Mouse (Mus musculus) cerebellum, adult 11-12 months (tissue): ENCODE measurements at regions not wholly inside any gene's neighbourhood (a gene's known extent, or its start where the extent isn't known, plus 50 kb on each side); places are given as distances from the start of the nearest gene placed in this dataset.
"Not testable (repeated sequence)": the region's sequence is repeated elsewhere in the genome, so short reads cannot be mapped to it uniquely, and the experiment has no call there.

Experiments
- DNase-seq: peaks from one replicate; pipeline ENCODE4 v3.0.0; 2022

DNA sequence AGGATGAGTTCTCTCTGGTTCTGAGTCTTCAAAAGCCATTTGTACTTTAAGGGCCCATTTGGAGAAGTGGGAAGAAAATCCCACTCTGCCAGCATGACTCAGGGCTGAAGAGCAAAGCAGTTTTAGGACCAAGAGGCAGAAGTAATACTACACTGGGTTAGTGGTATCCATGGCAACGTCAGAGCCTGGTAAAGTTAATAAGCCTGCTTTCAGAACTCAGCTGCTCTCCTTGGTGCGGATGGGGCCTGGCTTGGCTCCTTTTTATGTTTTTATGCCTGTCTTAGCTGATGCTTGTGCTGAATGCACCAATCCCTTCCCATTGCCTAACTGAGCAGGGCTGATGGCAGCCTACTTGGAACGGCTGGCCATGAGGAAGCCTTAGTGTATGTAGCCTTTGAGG is 306.7 kb downstream of the Abcc12 start:
- no peak for DNase-seq

DNA sequence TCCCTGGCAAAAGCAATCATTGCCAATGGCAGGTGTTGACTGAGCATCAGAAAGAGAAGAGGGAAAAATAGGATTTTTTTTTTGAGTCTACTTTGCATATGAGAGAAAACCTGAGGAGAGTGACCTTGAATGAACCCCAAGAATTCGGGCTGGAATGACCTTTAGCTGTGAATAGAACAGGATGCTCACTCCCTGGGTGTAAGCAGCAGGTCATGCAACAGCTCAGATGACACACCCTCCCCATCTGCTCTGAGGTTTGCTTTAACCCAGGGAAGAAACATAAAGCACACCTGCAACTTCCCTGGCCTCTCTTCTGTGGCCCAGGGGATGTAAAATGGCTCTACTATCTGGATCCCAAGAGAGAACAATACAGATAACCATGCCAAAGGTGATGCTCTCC is 307.9 kb downstream of the Abcc12 start:
- peak; percentile 42 for DNase-seq

DNA sequence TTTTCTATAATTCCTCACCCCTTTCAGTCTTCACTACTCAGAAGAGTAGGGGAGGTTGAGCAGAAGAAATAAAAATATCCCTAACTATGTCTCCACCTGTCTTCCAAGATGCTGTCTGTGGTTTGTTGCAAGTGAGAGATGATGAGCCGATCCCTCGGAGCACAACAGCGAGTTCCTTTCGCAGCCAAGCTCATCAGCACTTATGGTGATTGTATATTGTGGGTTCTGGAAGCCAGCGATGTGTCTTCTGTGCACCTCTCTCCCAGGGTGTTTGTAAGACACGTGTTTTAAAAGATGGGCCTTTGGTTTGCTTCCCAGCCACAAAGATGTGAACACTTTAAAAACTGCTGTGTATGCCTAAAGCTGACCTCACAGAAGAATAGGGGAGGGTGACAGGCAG is 309.0 kb downstream of the Abcc12 start:
- no peak for DNase-seq

DNA sequence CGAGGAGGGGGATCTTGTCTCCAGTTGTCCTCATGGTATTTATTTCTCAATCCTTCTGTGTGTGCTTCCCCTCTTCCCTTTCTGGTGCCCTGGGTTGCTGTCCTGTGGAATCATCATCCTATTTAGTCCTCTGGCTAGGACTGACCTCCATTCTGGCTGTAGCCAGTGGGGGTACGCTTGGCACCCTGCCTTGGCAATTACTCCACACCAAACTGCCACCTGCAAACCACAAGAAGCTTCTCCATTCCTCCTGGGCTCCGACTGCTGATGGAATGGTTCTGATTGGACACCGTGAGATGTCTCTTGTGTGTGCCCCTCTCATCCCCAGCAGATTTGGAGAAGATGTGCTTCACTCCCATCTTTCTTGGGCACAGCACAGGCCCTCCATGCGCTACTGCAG is 322.5 kb downstream of the Abcc12 start:
- DNase-seq = peak; percentile 84

- no peak for DNase-seq
These were observed 325.1 kb downstream of the Abcc12 start for GRCm38 (mm10) chr8:86255431-86255830.

DNA sequence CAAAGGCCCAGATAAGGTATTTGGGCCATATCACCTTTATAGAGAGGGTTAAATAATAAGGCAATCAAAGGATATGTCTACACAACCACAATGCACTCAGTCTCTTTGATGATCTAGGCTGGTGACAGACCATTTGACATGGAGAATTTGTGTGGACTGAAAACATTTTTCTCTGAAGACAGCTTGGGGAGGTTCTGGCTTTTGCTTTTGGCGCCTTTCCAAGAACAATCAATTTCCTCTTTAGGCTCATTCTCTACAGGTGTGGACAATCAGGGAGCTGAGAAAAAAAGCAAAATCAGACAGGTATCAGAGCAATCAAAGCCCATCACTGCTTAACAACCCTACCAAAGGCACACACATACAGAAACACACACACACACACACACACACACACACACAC is 325.8 kb downstream of the Abcc12 start:
- DNase-seq = no peak

GRCm38 (mm10) chr8:86252696-86253355 is 327.7 kb downstream of the Abcc12 start:
- DNase-seq = peak; percentile 68

- no peak for DNase-seq
These were observed 345.8 kb downstream of the Abcc12 start for GRCm38 (mm10) chr8:86234696-86235095.

- DNase-seq = not testable (repeated sequence)
These were observed 348.5 kb downstream of the Abcc12 start for GRCm38 (mm10) chr8:86231994-86232393.

GRCm38 (mm10) chr8:86224851-86225250 is 355.6 kb downstream of the Abcc12 start:
- peak; percentile 80 for DNase-seq

DNA sequence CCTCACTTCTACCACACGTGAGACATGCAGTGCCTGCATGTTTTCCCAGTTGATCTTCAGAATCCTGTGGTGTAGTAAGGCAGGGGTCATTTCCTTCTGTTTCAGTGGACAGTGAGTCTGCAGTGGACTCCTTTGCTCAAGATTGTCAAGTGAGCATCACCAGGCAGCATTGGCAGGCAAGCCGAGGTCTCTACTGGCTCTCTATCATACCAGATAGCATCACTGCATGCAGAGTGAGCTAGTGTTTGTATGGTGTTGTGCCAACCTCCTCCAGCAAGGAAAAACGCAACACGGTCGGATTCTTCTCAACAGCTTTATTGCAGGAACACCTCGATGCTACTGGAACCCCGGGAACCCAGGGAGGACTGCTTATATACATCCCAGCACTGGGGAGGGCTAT is 357.8 kb downstream of the Abcc12 start:
- DNase-seq = peak; percentile 50

DNA sequence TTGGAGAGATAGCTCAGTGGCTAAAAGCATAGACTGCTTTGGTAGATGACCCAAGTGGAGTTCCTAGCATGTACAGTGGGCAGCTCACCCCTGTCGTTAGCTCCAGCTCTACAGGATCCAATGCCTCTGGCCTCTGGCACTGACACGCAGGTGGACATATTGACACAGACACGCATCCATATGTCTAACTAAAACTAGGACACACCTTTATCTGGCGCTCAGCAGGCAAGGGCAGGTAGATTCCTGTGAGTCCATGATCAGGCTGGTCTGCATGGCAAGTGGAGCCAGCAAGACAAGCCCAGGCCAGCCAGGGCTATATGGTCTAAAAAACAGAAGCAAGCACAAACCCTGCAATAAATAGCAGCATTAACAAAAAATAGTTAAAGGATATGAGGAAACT is 358.3 kb downstream of the Abcc12 start:
- DNase-seq = peak; percentile 87

DNA sequence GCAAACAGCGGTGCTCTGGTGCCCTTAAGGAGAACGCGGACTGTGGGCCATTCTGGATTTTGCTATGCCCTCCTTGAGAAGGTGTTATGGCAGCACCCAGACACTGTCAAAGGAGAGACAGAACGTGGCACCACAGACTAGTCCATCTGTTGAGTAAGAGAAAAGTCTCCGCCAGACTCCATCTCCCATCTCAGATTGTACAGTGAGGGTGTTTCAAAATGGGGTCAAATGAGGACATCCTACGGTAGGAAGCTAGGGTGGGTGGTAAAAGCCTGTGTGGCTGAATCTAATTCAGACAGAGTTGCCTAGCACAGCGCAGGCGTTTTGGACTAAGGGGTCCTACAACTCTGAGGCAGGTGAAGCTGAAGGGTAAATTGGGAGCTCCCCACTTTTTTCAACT is 366.1 kb downstream of the Abcc12 start:
- DNase-seq = no peak

DNA sequence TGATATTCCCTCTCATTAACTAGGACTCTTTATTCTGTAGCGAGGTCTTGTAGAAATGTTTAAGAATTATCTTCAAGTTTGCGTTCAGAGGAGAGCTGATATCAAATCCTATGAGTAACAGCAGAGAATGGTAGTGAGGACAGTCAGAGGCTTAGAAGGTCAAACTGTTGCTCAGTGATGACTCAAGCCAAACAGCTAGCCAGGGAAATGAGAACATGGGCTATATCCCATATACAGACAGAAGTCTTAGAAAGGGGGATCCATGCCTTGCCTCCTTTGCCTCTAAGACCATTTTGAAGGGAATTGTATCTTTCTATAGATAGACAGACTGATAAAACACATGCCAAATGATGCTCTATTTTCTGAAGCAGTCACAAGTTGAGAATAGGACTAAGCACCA is 368.0 kb downstream of the Abcc12 start:
- DNase-seq = no peak

DNA sequence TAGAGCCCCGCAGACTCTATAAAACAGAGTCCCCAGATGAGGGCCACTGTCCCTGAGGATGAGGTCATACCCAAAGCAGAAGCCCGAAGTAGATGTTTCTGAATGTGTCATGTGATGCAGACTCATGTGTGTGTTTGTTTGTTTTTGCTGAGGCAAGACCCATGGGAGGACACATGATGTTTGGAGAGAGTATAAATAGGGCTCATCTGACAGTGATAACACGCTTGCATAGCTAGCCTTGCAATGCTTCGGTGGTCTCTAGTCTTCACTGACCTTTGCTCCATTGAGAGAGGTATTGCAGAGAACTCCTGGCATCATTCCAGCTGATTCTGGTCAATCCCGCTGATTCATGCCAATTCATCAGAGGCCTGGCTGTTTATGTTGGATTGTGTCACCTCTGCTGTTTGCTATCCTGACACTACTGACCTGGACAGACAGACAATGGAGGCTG is 368.1 kb downstream of the Phkb start:
- no peak for DNase-seq

DNA sequence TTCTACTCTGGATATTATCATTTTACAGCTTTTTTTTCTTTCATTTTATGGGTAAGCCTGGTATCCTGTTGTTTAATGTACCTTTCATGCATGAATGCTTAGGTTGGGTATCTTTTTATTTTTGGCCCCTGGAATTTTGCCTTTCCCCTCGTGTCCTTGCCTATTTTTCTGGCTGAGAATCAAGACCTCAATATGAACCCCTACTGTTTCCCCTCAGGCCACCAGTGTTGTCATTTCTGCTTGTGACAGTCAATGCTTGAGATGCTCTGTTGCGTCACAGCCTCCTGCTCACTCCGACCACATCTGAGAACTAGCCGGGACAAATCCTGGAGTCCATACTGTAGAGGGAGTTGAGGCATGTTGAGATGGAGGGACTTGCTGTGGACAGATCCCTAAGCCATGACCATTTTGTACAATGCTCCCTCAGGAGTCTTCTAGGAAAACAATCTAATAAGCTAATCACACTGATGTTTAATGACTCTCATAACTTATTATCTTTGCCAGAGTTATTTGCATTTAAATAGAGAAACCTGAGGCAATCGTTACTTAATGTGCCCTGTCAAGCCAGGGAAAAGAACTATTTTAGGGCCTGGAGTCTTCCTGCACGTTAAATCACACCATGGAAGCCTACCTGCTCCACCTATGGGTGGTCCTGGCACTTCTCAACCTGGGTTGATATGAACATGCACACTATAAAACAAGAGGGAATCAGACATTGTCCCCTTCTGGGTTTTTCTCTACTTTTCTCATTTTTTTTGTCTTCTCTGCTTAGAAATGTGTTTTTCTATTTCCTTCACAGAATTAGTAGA is 363.9 kb downstream of the Phkb start:
- peak; percentile 33 for DNase-seq

GRCm38 (mm10) chr8:86203107-86203506 is 362.3 kb downstream of the Phkb start:
- DNase-seq = no peak

GRCm38 (mm10) chr8:86201830-86202229 is 361.1 kb downstream of the Phkb start:
- no peak for DNase-seq

DNA sequence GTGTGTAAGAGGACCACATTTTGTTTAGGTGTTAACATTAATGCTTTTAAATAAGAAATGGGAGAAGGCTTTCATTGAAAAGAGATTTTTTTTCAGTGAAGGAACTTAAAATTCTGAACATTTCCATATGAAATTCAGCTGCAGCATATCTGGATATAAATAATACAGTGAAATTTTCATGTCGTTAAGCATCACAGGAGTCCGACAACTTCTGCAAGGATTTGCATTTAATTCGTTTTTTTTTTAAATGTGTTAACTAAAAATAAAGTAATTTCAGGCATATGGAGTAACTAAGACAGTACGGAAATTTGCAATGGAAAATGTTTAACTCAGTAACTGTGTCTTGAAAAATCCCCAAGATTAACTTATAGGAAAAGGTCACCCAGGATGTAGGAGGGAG is 351.5 kb downstream of the Phkb start:
- DNase-seq = no peak

GRCm38 (mm10) chr8:86184671-86185070 is 343.9 kb downstream of the Phkb start:
- no peak for DNase-seq

DNA sequence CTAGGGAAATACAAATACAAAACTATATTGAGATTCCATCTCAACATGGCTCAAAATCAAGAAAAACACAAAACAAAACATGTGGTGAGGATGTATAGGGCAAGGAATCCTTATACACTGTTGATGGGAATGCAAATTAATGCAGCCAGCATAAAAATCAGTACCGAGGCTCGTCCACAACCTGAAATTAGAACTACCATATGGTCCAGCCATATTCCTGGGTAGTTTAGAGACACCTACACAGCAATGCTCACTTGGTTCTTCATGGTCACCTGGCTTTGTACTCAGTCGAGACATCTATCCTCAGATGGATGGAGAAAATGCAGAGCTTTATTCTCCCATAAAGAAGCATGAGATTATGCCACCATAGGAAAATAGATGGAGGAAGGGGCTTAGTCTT is 340.0 kb downstream of the Phkb start:
- DNase-seq = no peak

DNA sequence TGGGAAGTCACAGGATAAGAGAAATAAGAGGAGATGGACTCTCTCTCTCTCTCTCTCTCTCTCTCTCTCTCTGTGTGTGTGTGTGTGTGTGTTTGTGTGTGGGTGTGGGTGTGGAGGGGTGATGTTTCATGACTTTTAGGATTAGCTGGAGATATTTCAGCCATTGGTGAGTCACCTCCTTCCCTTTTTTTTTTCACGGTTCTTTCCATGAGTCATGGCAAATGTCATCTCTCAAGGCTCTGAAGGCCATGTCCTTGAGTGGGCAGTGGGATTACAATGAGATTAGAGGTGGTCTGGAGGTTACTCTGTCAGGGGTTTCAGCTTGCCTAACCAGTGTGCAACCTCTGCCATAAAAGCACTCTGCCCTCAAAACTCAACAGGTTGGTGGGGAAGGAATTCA is 329.3 kb downstream of the Phkb start:
- no peak for DNase-seq

DNA sequence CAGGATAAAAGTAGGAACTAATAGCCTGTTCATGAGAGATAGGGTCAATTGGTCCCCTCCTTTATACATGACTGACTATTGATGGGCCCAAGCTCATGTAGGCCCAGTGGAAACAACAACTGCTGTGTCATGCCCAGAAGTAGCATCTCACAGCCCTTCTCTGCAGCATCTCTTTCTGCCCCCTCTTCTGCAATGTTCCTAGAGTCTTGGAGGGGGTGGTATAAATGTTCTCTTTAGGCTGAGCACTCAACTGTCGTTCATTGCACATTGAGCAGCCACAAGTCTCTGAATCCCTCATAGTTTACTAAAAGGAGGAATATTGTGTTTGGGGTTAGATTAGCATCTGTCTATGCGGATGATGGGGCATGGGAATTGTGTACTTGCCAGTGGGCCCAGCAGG is 324.1 kb downstream of the Phkb start:
- DNase-seq = no peak

DNA sequence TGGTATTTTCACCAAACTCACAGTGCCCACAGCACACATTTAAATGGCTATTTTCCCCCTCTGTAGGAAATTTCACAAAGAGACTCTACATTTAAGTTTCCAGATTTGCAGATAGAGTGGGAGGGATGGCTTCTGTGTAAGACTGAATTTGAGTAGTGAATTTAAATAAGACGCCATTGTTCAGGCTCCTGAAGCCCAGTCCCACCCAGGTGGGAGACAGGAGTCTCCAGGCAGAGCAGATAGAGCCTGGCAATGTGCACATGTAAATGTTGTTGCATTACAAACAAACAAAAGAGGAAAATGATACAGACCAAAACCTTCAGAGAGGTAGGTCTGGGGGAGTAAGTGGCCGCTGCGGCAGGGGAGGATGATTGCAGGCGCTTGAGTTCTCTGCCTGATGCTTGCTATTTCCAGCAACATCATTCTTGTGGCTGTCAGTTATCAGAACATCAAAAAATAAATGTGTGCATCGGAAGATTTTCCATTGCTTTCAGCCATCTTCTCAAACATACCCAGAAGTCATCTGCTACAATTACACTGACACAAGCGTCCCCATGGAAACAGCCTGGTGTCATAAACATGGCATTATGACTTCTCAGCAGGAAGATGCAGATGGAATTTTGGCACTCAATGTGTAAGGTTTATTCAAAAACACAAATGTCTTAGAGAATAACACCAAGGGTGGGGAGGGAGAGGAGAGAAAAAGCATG is 318.5 kb downstream of the Phkb start:
- DNase-seq = no peak
